Mouse (Mus musculus): ENCODE results near the gene Pard3b. TPM values are rescaled to one million over a fixed set of nuclear protein-coding genes. Genes with fewer than 3 reads are reported as not detected.
A peak's percentile ranks its signal among the peaks of the same experiment; 100 is the strongest.

The Pard3b gene
- polyA plus RNA-seq, 1 experiment from 2014 or later = 15.4 TPM

DNA sequence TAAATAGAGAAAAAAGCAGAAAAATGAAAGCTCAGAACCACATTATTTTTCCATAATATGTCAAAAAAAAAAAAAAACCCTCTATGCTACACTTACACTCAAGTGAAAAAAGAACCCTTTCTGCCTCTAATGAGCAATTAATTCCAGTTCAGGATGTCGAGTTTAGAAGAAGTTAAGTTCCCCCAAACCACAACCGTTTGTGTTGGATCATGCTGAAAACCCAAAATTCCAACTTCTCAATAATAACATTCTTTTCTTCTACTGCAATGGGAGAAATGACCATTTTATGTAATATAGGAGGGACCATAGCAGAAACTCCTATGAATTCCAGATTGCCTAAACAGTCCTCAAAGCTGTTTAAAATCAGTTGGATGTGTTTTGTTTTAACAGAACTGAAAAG, 911.9 kb downstream of the Pard3b start:
- Histone ChIP-seq H3K4me1 (replicated peaks; ENCODE audit: control insufficient read depth, insufficient read depth, low read length) (no peaks in the 10 kb centered on the region), H3K9me3 (ENCODE audit: control insufficient read depth, low read length) (no peaks in the 10 kb centered on the region), H3K27me3 (ENCODE audit: control insufficient read depth, insufficient read depth, low read length) (no peaks in the 10 kb centered on the region), H3K9ac (ENCODE audit: low read length) (no peak overlapping the region), H3K4me2 (ENCODE audit: low read depth, low read length, severe bottlenecking) (no peak overlapping the region), H3K36me3 (ENCODE audit: control insufficient read depth, insufficient read depth, low read length) (no peaks in the 10 kb centered on the region), H3K4me3 (ENCODE audit: low read depth, low read length) (no peak overlapping the region), H3K27ac (ENCODE audit: low read depth, low read length) (no peak overlapping the region)
- DNase-seq (ENCODE audit: low spot score) (no peak), ATAC-seq (replicated peaks; ENCODE audit: low FRiP score) (no peak)
- 61% methylated on average over 2 of the region's 2 CpGs for WGBS

DNA sequence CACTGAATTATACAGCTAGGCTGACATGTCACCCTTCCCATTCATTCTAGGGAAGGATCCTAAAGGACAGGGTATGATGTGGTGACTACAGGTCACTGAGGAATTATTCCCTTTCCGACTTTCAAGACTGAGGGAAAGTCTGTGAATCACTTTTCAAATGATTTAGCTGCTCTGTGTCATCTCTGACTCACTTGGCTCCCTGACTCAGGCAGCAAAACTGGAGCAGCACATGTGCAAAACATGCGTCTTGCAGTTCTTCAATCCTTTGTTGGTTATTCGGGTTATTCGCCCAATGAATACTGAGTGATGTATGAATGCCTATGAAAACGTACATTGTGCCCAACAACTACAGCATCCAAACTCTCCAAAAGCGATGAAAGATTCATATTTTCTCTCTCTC, 912.9 kb downstream of the Pard3b start:
- Histone ChIP-seq H3K9ac (ENCODE audit: low read length) (no peak overlapping the region), H3K9me3 (ENCODE audit: control insufficient read depth, low read length) (no peaks in the 10 kb centered on the region), H3K4me2 (ENCODE audit: low read depth, low read length, severe bottlenecking) (no peak overlapping the region), H3K27me3 (ENCODE audit: control insufficient read depth, insufficient read depth, low read length) (no peaks in the 10 kb centered on the region), H3K27ac (ENCODE audit: low read depth, low read length) (no peak overlapping the region), H3K4me1 (replicated peaks; ENCODE audit: control insufficient read depth, insufficient read depth, low read length) (no peaks in the 10 kb centered on the region), H3K36me3 (ENCODE audit: control insufficient read depth, insufficient read depth, low read length) (no peaks in the 10 kb centered on the region), H3K4me3 (ENCODE audit: low read depth, low read length) (no peak overlapping the region)
- ATAC-seq (replicated peaks; ENCODE audit: low FRiP score) = no peak
- 88% methylated on average over 6 of the region's 6 CpGs for WGBS
- no peak for DNase-seq (ENCODE audit: low spot score)

DNA sequence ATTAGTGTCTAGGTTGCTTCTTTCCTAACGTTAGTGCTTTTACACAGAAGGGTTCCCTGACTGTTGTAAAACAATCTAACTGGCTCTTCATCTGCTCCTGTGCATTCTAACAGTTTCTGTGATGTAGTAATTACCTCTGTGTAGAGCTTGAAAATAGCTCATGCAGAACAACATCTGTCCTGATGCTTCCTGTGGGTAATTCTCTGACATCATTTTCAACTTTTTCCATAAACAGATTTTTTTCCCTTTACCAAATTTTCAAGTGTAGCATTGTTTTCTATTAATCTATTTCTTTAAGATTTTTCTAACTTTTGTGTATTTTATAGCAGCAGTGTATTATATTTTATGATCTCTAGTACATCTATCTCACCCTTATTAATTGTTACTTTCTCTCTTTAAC, 917.2 kb downstream of the Pard3b start:
- no peaks in the 10 kb centered on the region for H3K36me3 ChIP-seq (ENCODE audit: control insufficient read depth, insufficient read depth, low read length)
- DNase-seq (ENCODE audit: low spot score) = no peak

DNA sequence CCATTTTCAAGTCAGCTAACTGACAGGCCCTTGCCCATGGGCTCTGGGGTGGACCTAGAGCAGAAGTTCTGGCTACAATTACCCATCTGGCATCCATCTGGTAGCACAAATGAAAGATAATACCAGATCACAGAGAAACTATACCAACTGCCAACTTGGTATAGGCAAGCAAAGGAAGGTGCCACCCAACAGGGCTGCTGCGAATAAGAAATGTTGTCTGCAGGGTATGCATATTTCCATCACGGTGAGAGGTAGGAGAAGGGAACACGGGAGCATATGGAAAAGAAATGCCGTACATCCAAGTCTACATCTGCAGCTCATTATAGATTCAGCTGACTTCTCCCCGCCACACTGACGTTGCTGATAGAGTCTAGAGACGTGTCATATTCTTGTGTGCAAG, 924.4 kb downstream of the Pard3b start:
- Histone ChIP-seq H3K4me1 (replicated peaks; ENCODE audit: control insufficient read depth, insufficient read depth, low read length) (peaks cover 3% of the 10 kb centered on the region; the same call in 1 of the 2 replicates), H3K4me3 (ENCODE audit: low read depth, low read length) (no peak overlapping the region), H3K4me2 (ENCODE audit: low read depth, low read length, severe bottlenecking) (no peak overlapping the region), H3K9ac (ENCODE audit: low read length) (no peak overlapping the region), H3K9me3 (ENCODE audit: control insufficient read depth, low read length) (no peaks in the 10 kb centered on the region), H3K27me3 (ENCODE audit: control insufficient read depth, insufficient read depth, low read length) (no peaks in the 10 kb centered on the region), H3K36me3 (ENCODE audit: control insufficient read depth, insufficient read depth, low read length) (no peaks in the 10 kb centered on the region), H3K27ac (ENCODE audit: low read depth, low read length) (no peak overlapping the region)
- DNase-seq (ENCODE audit: low spot score) = no peak
- no peak for ATAC-seq (replicated peaks; ENCODE audit: low FRiP score)
- 73% methylated on average over 7 of the region's 7 CpGs for WGBS

More for the DNA sequence above, 917.2 kb downstream of the Pard3b start:
- Histone ChIP-seq H3K4me3 (ENCODE audit: low read depth, low read length) (no peak overlapping the region), H3K27me3 (ENCODE audit: control insufficient read depth, insufficient read depth, low read length) (no peaks in the 10 kb centered on the region), H3K9me3 (ENCODE audit: control insufficient read depth, low read length) (no peaks in the 10 kb centered on the region), H3K4me2 (ENCODE audit: low read depth, low read length, severe bottlenecking) (no peak overlapping the region), H3K9ac (ENCODE audit: low read length) (no peak overlapping the region), H3K27ac (ENCODE audit: low read depth, low read length) (no peak overlapping the region), H3K4me1 (replicated peaks; ENCODE audit: control insufficient read depth, insufficient read depth, low read length) (no peaks in the 10 kb centered on the region)
- WGBS = 45% methylated on average over 1 of the region's 1 CpGs
- ATAC-seq (replicated peaks; ENCODE audit: low FRiP score) = no peak

DNA sequence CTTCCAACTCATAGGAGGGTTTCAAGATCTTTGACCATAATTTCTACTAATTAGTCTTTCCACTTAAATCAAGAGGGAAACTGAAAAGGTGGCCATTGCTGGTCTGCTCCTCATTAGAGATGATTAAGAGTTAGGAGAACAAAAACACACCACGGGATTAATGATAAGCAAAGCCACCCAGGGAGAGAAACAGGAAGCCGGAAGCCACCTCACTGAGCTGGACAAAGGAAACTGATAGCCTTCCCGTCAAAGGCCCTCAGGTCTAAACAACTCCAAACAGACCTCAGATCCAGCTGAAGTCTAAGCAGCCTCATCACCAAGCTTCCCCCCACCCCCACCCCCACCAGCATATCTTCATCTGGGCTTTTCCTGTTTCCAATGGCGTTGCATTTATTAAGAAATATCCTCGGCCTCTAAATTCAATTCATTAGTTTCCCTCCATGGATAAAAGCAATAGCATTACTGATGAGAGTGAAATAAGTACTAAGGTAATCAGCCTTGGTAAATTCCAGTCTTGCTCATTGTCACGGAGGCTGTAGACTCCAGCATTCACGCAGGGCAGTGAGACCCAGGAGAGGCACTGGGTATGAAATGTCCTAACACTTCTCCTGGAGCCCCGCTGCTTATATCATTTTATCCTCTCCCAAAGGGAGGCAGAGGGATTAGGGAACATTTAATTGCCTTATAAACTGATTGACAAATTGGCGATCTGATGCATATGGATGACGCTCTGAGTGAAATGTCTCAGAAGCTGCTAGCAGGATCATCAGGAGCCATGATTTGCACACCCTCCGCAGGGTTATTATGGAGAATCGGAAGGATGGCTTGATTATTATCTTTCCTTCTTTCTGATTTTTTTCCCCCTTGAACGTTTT, 925.9 kb downstream of the Pard3b start:
- H3K27ac ChIP-seq (ENCODE audit: low read depth, low read length) = peak overlapping the region; percentile 25; the same call in 1 of the 2 replicates
- WGBS = 23% methylated on average over 13 of the region's 13 CpGs

DNA sequence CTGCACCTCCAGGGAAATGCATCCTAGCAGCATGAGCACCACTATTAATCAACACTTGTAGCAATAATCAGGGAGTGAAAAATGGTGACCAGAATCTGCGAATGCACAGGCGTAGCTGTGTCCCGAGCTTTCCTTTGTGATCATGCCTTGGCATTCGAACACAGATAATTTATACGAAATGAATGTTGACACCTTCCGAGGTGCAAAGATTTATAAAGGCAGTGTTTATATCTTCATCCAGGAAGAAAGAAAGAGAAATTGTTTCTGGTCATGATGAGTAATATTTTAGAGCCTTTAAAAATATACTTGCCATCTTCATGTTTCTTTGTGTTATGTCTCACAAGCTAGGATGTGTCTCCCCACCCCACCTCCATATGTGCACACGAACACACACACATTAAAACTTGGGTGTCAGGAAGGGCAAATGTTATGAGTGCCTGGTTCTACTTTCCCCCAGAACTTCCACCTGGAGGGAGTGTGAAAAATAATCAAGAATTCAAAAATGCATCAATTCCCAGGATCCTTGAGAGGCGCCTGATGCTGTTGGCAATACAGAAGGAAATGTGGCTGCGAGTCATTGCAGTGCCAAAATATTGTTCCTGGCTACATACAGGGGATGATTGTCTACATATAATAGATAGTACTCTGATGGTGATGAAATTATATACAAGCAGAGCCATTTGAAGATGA, 926.6 kb downstream of the Pard3b start:
- no peak overlapping the region for H3K4me2 ChIP-seq (ENCODE audit: low read depth, low read length, severe bottlenecking)
- WGBS = 75% methylated on average over 9 of the region's 9 CpGs
- H3K4me3 ChIP-seq (ENCODE audit: low read depth, low read length) = no peak overlapping the region
- no peaks in the 10 kb centered on the region for H3K36me3 ChIP-seq (ENCODE audit: control insufficient read depth, insufficient read depth, low read length)
- no peaks in the 10 kb centered on the region for H3K9me3 ChIP-seq (ENCODE audit: control insufficient read depth, low read length)
- ATAC-seq (replicated peaks; ENCODE audit: low FRiP score) (no peak), DNase-seq (ENCODE audit: low spot score) (no peak)
- no peaks in the 10 kb centered on the region for H3K27me3 ChIP-seq (ENCODE audit: control insufficient read depth, insufficient read depth, low read length)
- H3K9ac ChIP-seq (ENCODE audit: low read length) = peak overlapping the region; percentile 0; the same call in 1 of the 2 replicates
- H3K27ac ChIP-seq (ENCODE audit: low read depth, low read length) = peak overlapping the region; percentile 21; the same call in 1 of the 2 replicates
- peaks cover 3% of the 10 kb centered on the region; the same call in 1 of the 2 replicates for H3K4me1 ChIP-seq (replicated peaks; ENCODE audit: control insufficient read depth, insufficient read depth, low read length)

More for the DNA sequence above, 925.9 kb downstream of the Pard3b start:
- H3K4me3 ChIP-seq (ENCODE audit: low read depth, low read length) = no peak overlapping the region
- H3K4me2 ChIP-seq (ENCODE audit: low read depth, low read length, severe bottlenecking) = no peak overlapping the region
- no peak for DNase-seq (ENCODE audit: low spot score)
- peaks cover 3% of the 10 kb centered on the region; the same call in 1 of the 2 replicates for H3K4me1 ChIP-seq (replicated peaks; ENCODE audit: control insufficient read depth, insufficient read depth, low read length)
- no peaks in the 10 kb centered on the region for H3K36me3 ChIP-seq (ENCODE audit: control insufficient read depth, insufficient read depth, low read length)
- no peak for ATAC-seq (replicated peaks; ENCODE audit: low FRiP score)
- H3K9ac ChIP-seq (ENCODE audit: low read length) = peak overlapping the region; percentile 0; the same call in 1 of the 2 replicates
- no peaks in the 10 kb centered on the region for H3K9me3 ChIP-seq (ENCODE audit: control insufficient read depth, low read length)
- no peaks in the 10 kb centered on the region for H3K27me3 ChIP-seq (ENCODE audit: control insufficient read depth, insufficient read depth, low read length)

DNA sequence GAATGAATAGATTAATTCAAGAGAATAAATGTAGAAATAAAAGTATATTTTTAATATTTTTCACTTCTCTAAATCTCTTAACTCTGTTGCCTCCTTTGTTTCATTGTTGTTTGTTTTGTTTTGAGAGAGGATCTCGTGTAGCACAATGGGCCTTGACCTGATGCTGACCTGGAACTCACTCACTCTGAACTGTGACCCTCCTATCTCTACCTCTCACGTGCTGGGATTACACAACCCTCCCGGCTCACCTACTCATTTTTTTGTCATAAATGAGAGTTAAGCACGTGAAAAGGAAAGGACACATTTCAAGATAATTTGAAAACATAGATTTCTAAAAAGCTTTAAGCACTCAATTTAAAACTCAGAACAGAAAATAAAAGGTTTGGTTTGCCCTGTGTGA, 928.0 kb downstream of the Pard3b start:
- Histone ChIP-seq H3K4me3 (ENCODE audit: low read depth, low read length) (no peak overlapping the region), H3K36me3 (ENCODE audit: control insufficient read depth, insufficient read depth, low read length) (no peaks in the 10 kb centered on the region), H3K4me2 (ENCODE audit: low read depth, low read length, severe bottlenecking) (no peak overlapping the region), H3K4me1 (replicated peaks; ENCODE audit: control insufficient read depth, insufficient read depth, low read length) (peaks cover 3% of the 10 kb centered on the region; the same call in 1 of the 2 replicates), H3K27me3 (ENCODE audit: control insufficient read depth, insufficient read depth, low read length) (no peaks in the 10 kb centered on the region), H3K9ac (ENCODE audit: low read length) (no peak overlapping the region), H3K27ac (ENCODE audit: low read depth, low read length) (no peak overlapping the region), H3K9me3 (ENCODE audit: control insufficient read depth, low read length) (no peaks in the 10 kb centered on the region)
- DNase-seq (ENCODE audit: low spot score) (no peak), ATAC-seq (replicated peaks; ENCODE audit: low FRiP score) (no peak)
- WGBS = 18% methylated on average over 4 of the region's 4 CpGs

DNA sequence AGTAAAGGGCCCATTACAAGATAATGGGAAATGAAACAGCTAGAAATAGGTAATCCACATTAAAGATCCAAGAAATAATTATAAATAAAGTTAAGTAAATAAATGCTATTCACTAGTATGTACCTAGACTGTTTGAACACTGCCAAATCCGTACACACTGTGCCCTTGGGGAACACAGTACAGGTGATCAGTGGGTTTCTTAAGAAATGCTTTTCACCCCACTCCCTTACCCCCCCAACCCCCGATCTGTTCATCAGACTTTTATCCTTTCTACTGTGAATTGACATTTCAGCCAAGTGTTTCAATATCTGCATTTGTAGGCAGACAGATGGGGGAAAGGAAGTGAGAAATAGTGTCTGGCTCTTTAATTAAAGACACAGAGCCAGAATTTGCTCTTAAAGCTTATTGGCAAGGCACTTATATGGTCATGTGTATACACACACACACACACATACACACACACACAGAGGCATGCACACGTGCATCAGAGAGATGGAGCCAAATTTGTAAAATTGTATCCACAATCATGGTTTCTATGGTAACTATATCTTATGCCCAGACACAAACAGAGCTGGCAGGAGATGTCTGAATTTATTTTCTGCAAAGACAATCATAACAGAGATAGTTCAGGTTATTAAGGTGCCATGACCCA, 938.4 kb downstream of the Pard3b start:
- Histone ChIP-seq H3K36me3 (ENCODE audit: control insufficient read depth, insufficient read depth, low read length) (no peaks in the 10 kb centered on the region), H3K9ac (ENCODE audit: low read length) (no peak overlapping the region), H3K9me3 (ENCODE audit: control insufficient read depth, low read length) (no peaks in the 10 kb centered on the region), H3K27ac (ENCODE audit: low read depth, low read length) (no peak overlapping the region), H3K4me2 (ENCODE audit: low read depth, low read length, severe bottlenecking) (no peak overlapping the region), H3K4me1 (replicated peaks; ENCODE audit: control insufficient read depth, insufficient read depth, low read length) (no peaks in the 10 kb centered on the region), H3K4me3 (ENCODE audit: low read depth, low read length) (no peak overlapping the region), H3K27me3 (ENCODE audit: control insufficient read depth, insufficient read depth, low read length) (no peaks in the 10 kb centered on the region)
- 78% methylated on average over 3 of the region's 3 CpGs for WGBS
- ATAC-seq (replicated peaks; ENCODE audit: low FRiP score) (no peak), DNase-seq (ENCODE audit: low spot score) (no peak)

All from forebrain, embryonic 11.5 days (tissue).